Mouse (Mus musculus): ENCODE data around the gene Mctp2. TPM values are rescaled to one million over a fixed set of nuclear protein-coding genes. Genes with fewer than 3 reads are reported as not detected.

The Mctp2 gene
- polyA plus RNA-seq, 1 experiment, result 0.64 TPM

- WGBS, result 75% methylated on average over 3 of the region's 3 CpGs
- no peaks in the 10 kb centered on the region for H3K4me1 ChIP-seq (ENCODE audit: control insufficient read depth, insufficient read depth, low read length)
- H3K27me3 ChIP-seq (ENCODE audit: control insufficient read depth, insufficient read depth, low read length), result no peaks in the 10 kb centered on the region
- no peak overlapping the region for H3K4me3 ChIP-seq (replicated peaks; ENCODE audit: insufficient read depth, low read depth, low read length)
- no peak overlapping the region for H3K27ac ChIP-seq (ENCODE audit: insufficient read depth, low read length)
- TF ChIP-seq CTCF (IDR thresholded peaks at IDR 0.05; ENCODE audit: borderline replicate concordance, insufficient read depth, low read depth, low read length) (no peak), POLR2A (IDR thresholded peaks at IDR 0.05; ENCODE audit: borderline replicate concordance, insufficient read depth, low read length) (no peak)
- DNase-seq, result no peak
These were observed 7.5 kb upstream of the Mctp2 start for GRCm38 (mm10) chr7:72313908-72314307.

GRCm38 (mm10) chr7:72311582-72311981 is 5.2 kb upstream of the Mctp2 start:
- no peak overlapping the region for H3K4me3 ChIP-seq (replicated peaks; ENCODE audit: insufficient read depth, low read depth, low read length)
- H3K4me1 ChIP-seq (ENCODE audit: control insufficient read depth, insufficient read depth, low read length), result 0 out of 2 replicates have a peak, but pooled peaks cover 3% of the 10 kb centered on the region
- no peaks in the 10 kb centered on the region for H3K27me3 ChIP-seq (ENCODE audit: control insufficient read depth, insufficient read depth, low read length)
- 81% methylated on average over 8 of the region's 8 CpGs for WGBS
- no peak overlapping the region for H3K27ac ChIP-seq (ENCODE audit: insufficient read depth, low read length)
- DNase-seq, result no peak
- TF ChIP-seq POLR2A (IDR thresholded peaks at IDR 0.05; ENCODE audit: borderline replicate concordance, insufficient read depth, low read length) (no peak), CTCF (IDR thresholded peaks at IDR 0.05; ENCODE audit: borderline replicate concordance, insufficient read depth, low read depth, low read length) (no peak)

DNA sequence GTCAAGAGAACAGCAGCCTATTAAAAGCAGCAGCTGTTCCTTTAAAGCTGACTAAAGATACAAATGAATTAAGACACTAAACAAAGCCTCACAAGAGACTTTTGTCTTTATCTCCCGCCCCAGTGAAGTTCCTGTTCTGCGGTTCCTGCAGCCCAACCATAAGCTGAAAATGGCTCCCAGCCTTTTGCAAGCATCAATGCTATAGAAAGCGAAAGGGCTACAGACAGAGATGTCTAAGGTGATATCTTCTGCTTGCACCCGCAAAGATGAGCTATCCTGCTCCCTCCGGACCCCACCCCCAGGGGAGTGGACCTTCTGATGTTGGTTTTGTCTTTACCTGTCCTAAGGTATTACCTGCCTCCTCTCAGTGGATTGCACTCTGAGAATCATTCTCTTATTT is 1.7 kb upstream of the Mctp2 start:
- 87% methylated on average over 5 of the region's 5 CpGs for WGBS
- no peak for DNase-seq
- TF ChIP-seq POLR2A (IDR thresholded peaks at IDR 0.05; ENCODE audit: borderline replicate concordance, insufficient read depth, low read length) (no peak), CTCF (IDR thresholded peaks at IDR 0.05; ENCODE audit: borderline replicate concordance, insufficient read depth, low read depth, low read length) (no peak)
- H3K4me3 ChIP-seq (replicated peaks; ENCODE audit: insufficient read depth, low read depth, low read length), result no peak overlapping the region
- H3K4me1 ChIP-seq (ENCODE audit: control insufficient read depth, insufficient read depth, low read length), result 0 out of 2 replicates have a peak, but pooled peaks cover 3% of the 10 kb centered on the region
- no peaks in the 10 kb centered on the region for H3K27me3 ChIP-seq (ENCODE audit: control insufficient read depth, insufficient read depth, low read length)
- no peak overlapping the region for H3K27ac ChIP-seq (ENCODE audit: insufficient read depth, low read length)

GRCm38 (mm10) chr7:72306847-72307246 is 439 bp upstream of the Mctp2 start:
- 20% methylated on average over 7 of the region's 7 CpGs for WGBS
- H3K27ac ChIP-seq (ENCODE audit: insufficient read depth, low read length), result no peak overlapping the region
- H3K4me1 ChIP-seq (ENCODE audit: control insufficient read depth, insufficient read depth, low read length), result 0 out of 2 replicates have a peak, but pooled peaks cover 3% of the 10 kb centered on the region
- H3K27me3 ChIP-seq (ENCODE audit: control insufficient read depth, insufficient read depth, low read length), result no peaks in the 10 kb centered on the region
- no peak for DNase-seq
- peak overlapping the region; percentile 35 for H3K4me3 ChIP-seq (replicated peaks; ENCODE audit: insufficient read depth, low read depth, low read length)
- TF ChIP-seq CTCF (IDR thresholded peaks at IDR 0.05; ENCODE audit: borderline replicate concordance, insufficient read depth, low read depth, low read length), result no peak
- no peak for TF ChIP-seq POLR2A (IDR thresholded peaks at IDR 0.05; ENCODE audit: borderline replicate concordance, insufficient read depth, low read length)

DNA sequence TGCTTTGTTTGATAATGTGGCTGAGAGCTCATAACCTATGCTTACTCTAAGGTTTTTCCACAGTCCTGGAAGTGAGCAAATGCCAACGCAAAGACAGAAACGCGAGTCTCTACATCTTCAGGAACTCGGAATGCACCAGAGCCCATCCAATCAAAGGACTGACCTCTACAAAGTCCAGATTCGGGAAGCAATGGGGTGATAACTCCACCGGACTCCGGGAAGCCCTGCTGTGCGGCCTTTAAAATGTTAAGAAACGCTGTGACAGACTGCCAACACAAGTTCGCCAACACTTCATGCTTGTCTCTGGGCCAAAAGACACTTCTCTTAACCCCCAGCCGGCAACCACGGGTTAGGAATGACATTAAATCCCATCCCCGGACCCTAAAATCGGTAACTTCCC is 437 bp downstream of the Mctp2 start:
- H3K4me1 ChIP-seq (ENCODE audit: control insufficient read depth, insufficient read depth, low read length), result 0 out of 2 replicates have a peak, but pooled peaks cover 3% of the 10 kb centered on the region
- H3K4me3 ChIP-seq (replicated peaks; ENCODE audit: insufficient read depth, low read depth, low read length), result no peak overlapping the region
- 2% methylated on average over 14 of the region's 14 CpGs for WGBS
- no peaks in the 10 kb centered on the region for H3K27me3 ChIP-seq (ENCODE audit: control insufficient read depth, insufficient read depth, low read length)
- no peak for TF ChIP-seq CTCF (IDR thresholded peaks at IDR 0.05; ENCODE audit: borderline replicate concordance, insufficient read depth, low read depth, low read length)
- TF ChIP-seq POLR2A (IDR thresholded peaks at IDR 0.05; ENCODE audit: borderline replicate concordance, insufficient read depth, low read length), result no peak
- H3K27ac ChIP-seq (ENCODE audit: insufficient read depth, low read length), result no peak overlapping the region
- peak in 1 of 2 experiments; percentile 4 for DNase-seq

DNA sequence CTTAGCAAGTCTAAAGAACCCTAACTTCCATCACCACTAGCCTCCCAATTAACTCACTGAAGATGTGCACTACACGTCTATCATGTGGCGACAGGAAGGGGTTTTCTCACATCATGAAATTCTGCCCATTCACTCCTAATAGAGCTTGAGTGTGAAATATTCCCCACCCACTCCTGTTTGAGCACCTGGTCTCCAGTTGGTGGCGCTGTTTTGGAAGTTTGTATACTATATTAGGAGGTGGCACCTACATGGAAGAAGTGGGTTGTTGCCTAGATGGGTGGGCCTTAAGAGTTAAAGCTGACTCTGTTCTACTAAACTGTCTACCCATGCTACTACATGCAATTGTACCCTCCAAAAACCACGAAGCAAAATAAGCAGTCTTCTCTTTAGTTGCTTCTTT is 4.7 kb downstream of the Mctp2 start:
- TF ChIP-seq CTCF (IDR thresholded peaks at IDR 0.05; ENCODE audit: borderline replicate concordance, insufficient read depth, low read depth, low read length) (no peak), POLR2A (IDR thresholded peaks at IDR 0.05; ENCODE audit: borderline replicate concordance, insufficient read depth, low read length) (no peak)
- Histone ChIP-seq H3K27ac (ENCODE audit: insufficient read depth, low read length) (no peak overlapping the region), H3K4me3 (replicated peaks; ENCODE audit: insufficient read depth, low read depth, low read length) (no peak overlapping the region), H3K4me1 (ENCODE audit: control insufficient read depth, insufficient read depth, low read length) (0 out of 2 replicates have a peak, but pooled peaks cover 1% of the 10 kb centered on the region), H3K27me3 (ENCODE audit: control insufficient read depth, insufficient read depth, low read length) (no peaks in the 10 kb centered on the region)
- 71% methylated on average over 4 of the region's 4 CpGs for WGBS
- DNase-seq, result no peak

DNA sequence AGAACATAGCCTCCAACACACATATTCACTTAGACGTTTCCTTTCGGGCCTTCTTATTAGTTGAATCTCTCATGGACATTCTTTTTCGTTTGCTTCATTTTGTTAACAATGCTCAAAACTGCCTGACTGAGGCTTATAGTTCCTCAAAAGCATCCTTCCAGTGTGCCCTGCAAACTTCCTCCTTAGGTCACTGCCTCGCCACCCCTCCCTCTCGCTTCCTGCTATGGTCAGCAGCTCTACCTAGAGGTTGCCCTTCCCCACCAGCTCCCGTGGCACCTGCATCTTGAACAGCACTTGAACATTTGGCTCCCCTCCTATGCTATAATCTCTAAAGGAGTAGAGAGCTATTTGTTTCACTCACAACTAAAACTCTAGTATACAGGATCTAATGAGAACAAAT is 6.7 kb downstream of the Mctp2 start:
- TF ChIP-seq POLR2A (IDR thresholded peaks at IDR 0.05; ENCODE audit: borderline replicate concordance, insufficient read depth, low read length) (no peak), CTCF (IDR thresholded peaks at IDR 0.05; ENCODE audit: borderline replicate concordance, insufficient read depth, low read depth, low read length) (no peak)
- H3K27ac ChIP-seq (ENCODE audit: insufficient read depth, low read length), result no peak overlapping the region
- WGBS, result 93% methylated on average over 6 of the region's 6 CpGs
- no peak overlapping the region for H3K4me3 ChIP-seq (replicated peaks; ENCODE audit: insufficient read depth, low read depth, low read length)
- H3K27me3 ChIP-seq (ENCODE audit: control insufficient read depth, insufficient read depth, low read length), result no peaks in the 10 kb centered on the region
- no peak for DNase-seq
- H3K4me1 ChIP-seq (ENCODE audit: control insufficient read depth, insufficient read depth, low read length), result no peaks in the 10 kb centered on the region

DNA sequence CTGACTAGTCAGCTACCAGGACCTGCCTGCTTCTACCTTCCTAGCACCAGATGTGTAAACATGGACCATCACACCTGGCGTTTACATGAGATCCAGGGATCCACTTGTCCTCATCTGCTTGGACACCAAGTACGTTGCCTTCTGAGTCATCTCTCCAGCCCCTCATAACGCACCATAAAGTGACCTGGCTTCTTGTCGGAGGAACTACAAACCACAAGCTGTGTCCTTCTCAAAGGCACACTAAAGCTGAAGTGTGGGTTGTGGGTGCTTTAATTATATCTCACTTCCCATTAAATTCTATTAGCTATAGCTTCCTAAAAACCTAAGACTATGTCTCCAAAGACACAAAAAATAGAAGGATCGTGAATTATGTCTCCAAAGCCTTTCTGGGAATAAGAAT is 9.4 kb downstream of the Mctp2 start:
- H3K4me3 ChIP-seq (replicated peaks; ENCODE audit: insufficient read depth, low read depth, low read length), result no peak overlapping the region
- H3K4me1 ChIP-seq (ENCODE audit: control insufficient read depth, insufficient read depth, low read length), result no peaks in the 10 kb centered on the region
- TF ChIP-seq CTCF (IDR thresholded peaks at IDR 0.05; ENCODE audit: borderline replicate concordance, insufficient read depth, low read depth, low read length), result no peak
- no peak for TF ChIP-seq POLR2A (IDR thresholded peaks at IDR 0.05; ENCODE audit: borderline replicate concordance, insufficient read depth, low read length)
- H3K27me3 ChIP-seq (ENCODE audit: control insufficient read depth, insufficient read depth, low read length), result no peaks in the 10 kb centered on the region
- DNase-seq, result no peak
- no peak overlapping the region for H3K27ac ChIP-seq (ENCODE audit: insufficient read depth, low read length)
- WGBS, result 93% methylated on average over 5 of the region's 5 CpGs
